Mouse (Mus musculus) cerebellum, postnatal 14 days (tissue): ENCODE results near the gene Pdzk1.
A peak's percentile ranks its signal among the peaks of the same experiment; 100 is the strongest.

Experiments
- DNase-seq, 2 experiments: peaks; one replicate each; pipeline ENCODE4 v3.0.0; 2021; ENCODE audit warnings: mixed read lengths in 2 of 2

Pdzk1 gene

GRCm38 (mm10) chr3:96828984-96829383, at the start of gene Pdzk1, which contains the start of gene Cd160:
Pdzk1 (plus strand) TSS chr3:96829284.
Cd160 (minus strand) TSS chr3:96829351.
- no peak for DNase-seq

GRCm38 (mm10) chr3:96782236-96782635, 46.8 kb upstream of the Pdzk1 start:
- DNase-seq, result no peak

GRCm38 (mm10) chr3:96787784-96788183, 41.3 kb upstream of the Pdzk1 start:
- DNase-seq, result no peak

- DNase-seq, result no peak
Observed at GRCm38 (mm10) chr3:96788506-96788905, 40.6 kb upstream of the Pdzk1 start.

GRCm38 (mm10) chr3:96800254-96800653, 28.8 kb upstream of the Pdzk1 start:
- no peak for DNase-seq

GRCm38 (mm10) chr3:96802214-96802613, 26.9 kb upstream of the Pdzk1 start:
- DNase-seq, result no peak

DNA sequence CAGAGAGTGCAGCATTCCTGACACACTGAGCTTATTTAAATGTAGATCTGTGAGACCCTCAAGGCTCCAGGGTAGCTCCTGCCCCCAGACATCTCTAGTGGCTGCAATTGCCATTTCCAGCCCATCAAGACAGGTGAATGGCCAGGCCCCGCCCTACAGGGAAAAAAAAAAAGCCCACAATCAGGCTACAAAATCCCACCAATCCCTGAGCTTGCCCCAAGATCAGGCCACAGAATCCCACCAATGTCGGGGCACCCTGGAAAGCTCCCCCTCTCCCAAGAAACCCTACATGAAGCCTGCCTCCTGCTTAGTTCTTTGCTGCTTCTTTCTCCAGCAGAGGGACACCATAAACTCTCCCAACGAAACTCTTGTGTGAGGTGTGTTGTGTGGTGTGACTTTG, 20.9 kb upstream of the Pdzk1 start:
- no peak for DNase-seq

DNA sequence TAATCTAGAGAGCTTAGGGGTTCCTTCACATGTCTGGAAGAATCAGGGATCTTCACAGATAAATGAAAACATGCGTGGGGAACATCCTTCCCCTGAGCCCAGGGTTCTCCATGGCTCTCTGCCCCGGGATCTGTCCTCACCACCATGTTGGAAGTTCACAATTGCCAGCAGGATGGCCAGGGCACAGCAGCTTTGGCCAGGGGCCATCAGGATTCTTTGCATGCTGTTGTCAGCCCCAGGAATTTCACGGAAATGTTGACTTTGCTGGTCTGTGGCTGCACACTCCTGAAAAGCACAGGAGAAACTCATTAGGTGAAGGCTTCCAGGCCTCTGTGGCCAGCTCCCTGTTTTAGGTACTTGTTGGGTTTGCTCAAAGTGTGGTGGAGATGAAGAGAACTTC, 20.4 kb upstream of the Pdzk1 start:
- peak; percentile 18 for DNase-seq

DNA sequence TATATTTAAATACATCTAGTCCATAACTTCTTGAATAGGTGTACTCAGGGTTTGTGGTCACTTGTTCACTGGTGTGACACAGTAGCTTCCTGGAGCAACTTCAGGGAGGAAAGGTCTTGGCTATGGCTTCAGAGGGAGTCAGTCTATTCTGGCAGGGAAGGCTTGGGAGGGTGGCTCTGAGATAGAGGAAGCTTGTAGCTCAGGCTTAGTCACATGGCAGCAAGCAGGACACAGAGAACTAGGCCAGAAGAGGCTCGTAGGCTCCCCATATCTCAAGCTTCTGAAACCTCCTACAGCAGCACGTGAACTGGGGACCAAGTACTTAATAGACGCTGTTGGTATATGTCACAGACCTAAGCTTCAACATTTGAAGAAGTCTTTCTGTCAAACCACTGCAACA, 17.9 kb upstream of the Pdzk1 start:
- no peak for DNase-seq

GRCm38 (mm10) chr3:96812395-96813091, 16.5 kb upstream of the Pdzk1 start:
- peak; percentile 84 to 94 for DNase-seq

DNA sequence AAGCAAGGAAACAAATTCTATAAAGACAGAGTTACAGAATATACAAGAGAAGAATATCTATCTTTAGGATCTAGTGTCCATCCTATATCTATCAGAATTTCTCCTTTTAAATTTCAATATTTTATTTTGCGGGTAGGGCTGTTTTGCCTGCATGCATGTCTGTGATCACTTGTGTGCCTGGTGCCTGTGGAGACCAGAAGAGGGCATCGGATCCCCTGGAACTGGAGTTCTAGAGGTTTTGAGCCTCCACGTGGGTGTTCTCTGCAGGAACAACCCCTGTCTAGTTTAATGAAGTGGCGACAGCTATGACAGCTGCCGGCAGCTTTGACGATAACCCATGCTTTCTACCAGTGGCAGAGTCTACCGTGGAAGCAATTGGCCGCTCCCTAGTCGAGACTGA, 16.0 kb upstream of the Pdzk1 start:
- peak; percentile 14 to 28 for DNase-seq

GRCm38 (mm10) chr3:96813591-96814244, 15.4 kb upstream of the Pdzk1 start:
- DNase-seq, result no peak

DNA sequence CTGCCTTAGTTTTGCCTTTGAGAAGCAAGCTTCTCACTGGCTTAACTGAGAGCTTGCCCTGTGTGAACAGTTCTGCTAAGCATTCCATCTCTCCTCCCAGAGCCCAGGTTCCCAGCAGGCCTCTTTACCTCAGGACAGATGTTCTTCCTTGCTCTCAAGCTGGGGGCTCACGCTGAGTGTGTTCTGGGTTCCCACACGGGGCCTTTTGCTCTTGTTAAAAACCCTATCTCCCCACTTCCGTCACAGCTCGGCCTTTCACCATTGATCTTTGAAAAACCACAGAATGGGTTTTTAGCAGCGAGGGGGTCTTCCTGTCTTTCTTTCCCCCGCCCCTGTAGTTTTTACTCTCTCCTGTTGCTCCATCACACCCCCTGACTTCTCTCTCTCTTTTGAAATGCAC, 14.7 kb upstream of the Pdzk1 start:
- DNase-seq, result no peak

DNA sequence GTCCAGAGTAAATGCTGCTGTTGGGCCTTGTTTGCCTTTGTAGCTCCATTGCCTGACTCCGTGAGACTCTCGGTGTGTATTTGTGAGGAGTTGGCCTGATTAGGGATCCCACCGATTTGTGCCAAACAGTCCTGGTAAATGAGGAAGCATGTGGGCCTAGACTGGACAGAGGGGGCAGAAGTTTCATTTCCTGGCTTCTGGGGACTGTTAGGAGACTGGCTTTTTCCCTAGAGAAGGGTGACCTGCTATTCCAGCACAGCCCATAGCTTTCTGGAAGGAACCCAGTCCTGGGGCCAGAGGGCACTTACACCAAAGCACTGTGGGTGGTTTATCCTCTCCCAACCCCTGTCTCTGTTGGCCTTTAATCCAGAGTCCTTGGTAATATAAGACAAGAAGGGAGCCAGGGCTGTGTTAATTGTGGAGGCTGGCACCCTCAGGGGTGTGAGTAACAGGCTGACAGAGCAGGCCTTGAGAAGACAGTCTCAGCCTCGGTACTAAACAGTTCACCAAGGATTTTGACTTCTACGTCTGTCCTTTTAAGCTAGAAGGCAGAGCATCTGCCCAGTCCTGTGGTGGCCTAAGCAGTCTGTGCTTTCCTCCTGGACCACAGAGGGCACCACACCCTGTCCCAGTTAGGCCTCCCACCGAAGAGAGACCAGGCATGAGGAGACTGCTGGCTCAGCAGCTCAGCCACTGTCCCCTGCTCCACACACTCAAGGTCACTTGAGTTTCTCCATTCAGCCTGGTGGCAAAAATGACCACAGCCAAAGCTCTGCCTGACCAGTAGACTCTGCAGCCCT, 8.8 kb upstream of the Pdzk1 start:
- no peak for DNase-seq

GRCm38 (mm10) chr3:96821581-96821980, 7.5 kb upstream of the Pdzk1 start:
- DNase-seq, result no peak

- no peak for DNase-seq
Observed at GRCm38 (mm10) chr3:96823701-96824100, 5.4 kb upstream of the Pdzk1 start.

GRCm38 (mm10) chr3:96824614-96825013, 4.5 kb upstream of the Pdzk1 start:
- no peak for DNase-seq

- DNase-seq, result no peak
Observed at GRCm38 (mm10) chr3:96825261-96825660, 3.8 kb upstream of the Pdzk1 start.

- DNase-seq, result no peak
Observed at GRCm38 (mm10) chr3:96828308-96828864, 698 bp upstream of the Pdzk1 start.

GRCm38 (mm10) chr3:96829856-96830255, 772 bp downstream of the Pdzk1 start:
- DNase-seq, result no peak

GRCm38 (mm10) chr3:96832930-96833329, 3.8 kb downstream of the Pdzk1 start:
- no peak for DNase-seq

- no peak for DNase-seq
Observed at GRCm38 (mm10) chr3:96834587-96835348, 5.7 kb downstream of the Pdzk1 start.

- DNase-seq, result no peak
Observed at GRCm38 (mm10) chr3:96836414-96836813, 7.3 kb downstream of the Pdzk1 start.
